Mouse (Mus musculus) induced T-regulatory cell, adult 2 months (primary cell): Measurements from ENCODE around the gene Brms1.
"Not testable (repeated sequence)": the region's sequence is repeated elsewhere in the genome, so short reads cannot be mapped to it uniquely, and the experiment has no call there.

Source experiments
- DNase-seq: peaks from one replicate; pipeline ENCODE4 v3.0.0-alpha.2; 2012; ENCODE audit warnings: low read depth

Gene Brms1

GRCm38 (mm10) chr19:5067040-5067799 is 26.1 kb downstream of the Brms1 start:
- DNase-seq = peak; percentile 39

- peak; percentile 44 for DNase-seq
Observed at GRCm38 (mm10) chr19:5067867-5068569, 26.9 kb downstream of the Brms1 start, which contains the start of gene Cd248. Cd248 (plus strand) TSS chr19:5068078.

GRCm38 (mm10) chr19:5068570-5069234 is 27.5 kb downstream of the Brms1 start:
- no peak for DNase-seq

GRCm38 (mm10) chr19:5069486-5069885 is 28.3 kb downstream of the Brms1 start:
- no peak for DNase-seq

- no peak for DNase-seq
Observed at GRCm38 (mm10) chr19:5069978-5070377, 28.8 kb downstream of the Brms1 start.

- no peak for DNase-seq
Observed at GRCm38 (mm10) chr19:5071077-5071476, 29.9 kb downstream of the Brms1 start.

GRCm38 (mm10) chr19:5071545-5072369 is 30.6 kb downstream of the Brms1 start:
- DNase-seq = peak; percentile 89

GRCm38 (mm10) chr19:5072389-5073019 is 31.4 kb downstream of the Brms1 start:
- no peak for DNase-seq

- DNase-seq = peak; percentile 81
Observed at GRCm38 (mm10) chr19:5073028-5073427, 31.9 kb downstream of the Brms1 start.

- DNase-seq = no peak
Observed at GRCm38 (mm10) chr19:5073518-5073917, 32.4 kb downstream of the Brms1 start.

GRCm38 (mm10) chr19:5079279-5079678 is 38.1 kb downstream of the Brms1 start:
- no peak for DNase-seq

GRCm38 (mm10) chr19:5082005-5082404 is 40.9 kb downstream of the Brms1 start:
- no peak for DNase-seq

GRCm38 (mm10) chr19:5082596-5082995 is 41.4 kb downstream of the Brms1 start:
- DNase-seq = no peak

- no peak for DNase-seq
Observed at GRCm38 (mm10) chr19:5083961-5084833, 43.0 kb downstream of the Brms1 start.

- no peak for DNase-seq
Observed at GRCm38 (mm10) chr19:5084834-5085144, 43.6 kb downstream of the Brms1 start.

GRCm38 (mm10) chr19:5085145-5085863 is 44.1 kb downstream of the Brms1 start, which contains the start of gene Tmem151a:
Tmem151a (minus strand) TSS chr19:5085531.
- DNase-seq = peak; percentile 47

- not testable (repeated sequence) for DNase-seq
Observed at GRCm38 (mm10) chr19:5086533-5086932, 45.4 kb downstream of the Brms1 start.

GRCm38 (mm10) chr19:5087884-5088728 is 47.0 kb downstream of the Brms1 start, which contains the start of gene Yif1a:
Yif1a (plus strand) TSS chr19:5088538.
- DNase-seq = peak; percentile 99

GRCm38 (mm10) chr19:5089324-5089723 is 48.2 kb downstream of the Brms1 start:
- DNase-seq = no peak
